18 mouse cellular contexts compared by ENCODE assay signal in genomic region chr1:36593099-36593498, GRCm38 (mm10). TPM values are rescaled to one million over a fixed set of nuclear protein-coding genes. Genes with fewer than 3 reads are reported as not detected.
"Had no signal": no experiment of that assay in that cellular context is flagged by ENCODE, and none has a peak within 500 bp of the region (broad histone marks: within the 10 kb centered on the region; RNA-seq: fewer than 3 reads in every experiment).

No protein-coding gene starts in this region.

- ATAC-seq: intestine, embryonic 16.5 days; liver, postnatal 0 days; midbrain, embryonic 13.5 days had no signal

- H3K27me3 ChIP-seq: limb, embryonic 12.5 days; liver, embryonic 13.5 days; midbrain, embryonic 13.5 days had no signal

- DNase-seq: kidney, adult 2 months; kidney, postnatal 25 days; layer of hippocampus, postnatal 36 days; liver; liver, embryonic 13.5 days; liver, postnatal 0 days; right cerebral cortex, adult 18-20 months; right cerebral cortex, postnatal 25 days; thymus, adult 18-20 months; thymus, postnatal 14 days had no signal

- H3K36me3 ChIP-seq: limb, embryonic 12.5 days; liver, embryonic 13.5 days; midbrain, embryonic 13.5 days had no signal

- H3K9ac ChIP-seq: limb, embryonic 12.5 days; liver, embryonic 13.5 days; liver, postnatal 0 days; midbrain, embryonic 13.5 days had no signal

- H3K27ac ChIP-seq: limb, embryonic 12.5 days; liver, embryonic 13.5 days; midbrain, embryonic 13.5 days had no signal

- H3K4me3 ChIP-seq: limb, embryonic 12.5 days; liver, embryonic 13.5 days; midbrain, embryonic 13.5 days had no signal

- H3K9me3 ChIP-seq: limb, embryonic 12.5 days; liver, embryonic 13.5 days; midbrain, embryonic 13.5 days had no signal

- H3K4me2 ChIP-seq: limb, embryonic 12.5 days; liver, embryonic 13.5 days; midbrain, embryonic 13.5 days had no signal

RNA-seq across cellular contexts. Expression of gene Gm42417, which starts 53.9 kb away (rescaled TPM):
- total RNA-seq: layer of hippocampus, postnatal 36 days; left cerebral cortex, adult 8-10 months; left cerebral cortex, postnatal 25 days; midbrain, postnatal 0 days had no signal
- polyA plus RNA-seq: kidney, adult 2 months; liver, embryonic 13.5 days; liver, postnatal 0 days; midbrain, embryonic 13.5 days; small intestine, adult 2 months; stomach, embryonic 16.5 days had no signal
